Mouse (Mus musculus): ENCODE data around the gene Ddx4.

DNA sequence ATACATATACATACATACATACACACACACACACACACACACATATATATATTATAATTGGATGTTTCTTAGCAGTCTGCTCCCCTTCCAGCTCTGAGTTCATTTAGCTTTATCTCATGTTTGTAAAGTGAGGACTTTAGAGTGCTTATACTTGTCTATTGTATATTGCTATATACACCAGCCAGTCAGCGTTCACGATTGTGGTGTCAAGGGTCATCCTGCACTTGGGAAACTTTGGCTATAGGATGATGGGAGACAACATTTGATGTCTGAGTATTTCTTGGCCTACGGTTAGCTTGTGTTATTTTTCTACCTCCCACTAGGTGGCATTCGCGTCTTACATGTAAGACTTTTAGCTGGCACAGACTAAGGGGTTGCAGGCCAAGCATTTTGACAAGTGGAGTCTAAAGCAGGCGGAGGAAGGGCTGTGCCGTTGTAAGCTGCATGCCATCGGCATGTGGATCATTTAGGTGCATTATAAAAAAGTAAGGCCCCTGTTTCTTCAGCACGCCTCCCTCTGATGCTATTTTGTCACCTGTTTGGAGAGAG, 21.7 kb upstream of the Ddx4 start:
- TF ChIP-seq CTCF (IDR thresholded peaks at IDR 0.05; ENCODE audit: extremely low read depth, insufficient read depth, low read length), result peak; percentile 82
- no peak for TF ChIP-seq POLR2A (IDR thresholded peaks at IDR 0.05; ENCODE audit: extremely low read depth, insufficient read depth, low read length)
